Mouse (Mus musculus) monocyte, adult 59 days (primary cell): Measurements from ENCODE around the gene Trim12c. TPM values are rescaled to one million over a fixed set of nuclear protein-coding genes. Genes with fewer than 3 reads are reported as not detected.

Experiments used
- total RNA-seq, 2 experiments: library from RNA; stranded (reverse); gene quantifications; one replicate each; pipeline ENCODE4 v1.2.4; 2023

Trim12c gene
- 10 to 100 TPM; 27.5 to 28.4 TPM for total RNA-seq

GRCm38 (mm10) chr7:104352717-104353599 is at the start of gene Trim12c:
TSS of gene Trim12c (minus strand) at chr7:104353362.

GRCm38 (mm10) chr7:104400698-104401097 is 47.5 kb upstream of the Trim12c start, which contains the start of gene Trim30c:
TSS of gene Trim30c (minus strand) at chr7:104400837.

GRCm38 (mm10) chr7:104369736-104370414 is 16.7 kb upstream of the Trim12c start, which contains the start of gene Trim30b:
TSS of gene Trim30b (minus strand) at chr7:104369884.

GRCm38 (mm10) chr7:104329171-104329570 is 24.0 kb downstream of the Trim12c start, which contains the start of gene Trim34b:
TSS of gene Trim34b (plus strand) at chr7:104329471.

GRCm38 (mm10) chr7:104315369-104316080 is 37.6 kb downstream of the Trim12c start, which contains the start of gene Trim12a:
TSS of gene Trim12a (minus strand) at chr7:104315466.

Other genes with a start within 250 kb of the Trim12c start
- gene Olfr646, start 248.5 kb downstream of the Trim12c start, total RNA-seq: under 1 TPM in 1 of 2 experiments, not detected in 1; 0.15 TPM
- not detected for gene Ubqln5, start 223.5 kb downstream of the Trim12c start, total RNA-seq
- not detected for gene Olfr643, start 216.0 kb downstream of the Trim12c start, total RNA-seq
- gene Ubqln3, start 210.1 kb downstream of the Trim12c start, total RNA-seq: not detected
- not detected for gene Ubqlnl, start 202.8 kb downstream of the Trim12c start, total RNA-seq
- not detected for gene Olfm5, start 188.5 kb downstream of the Trim12c start, total RNA-seq
- not detected for gene Olfr648, start 170.0 kb downstream of the Trim12c start, total RNA-seq
- gene Olfr649, start 157.4 kb downstream of the Trim12c start, total RNA-seq: not detected
- under 1 TPM; 0.24 to 0.39 TPM for gene Trim6, start 134.6 kb downstream of the Trim12c start, total RNA-seq
- 10 to 100 TPM; 20.9 to 21.9 TPM for gene Trim34a, start 108.9 kb downstream of the Trim12c start, total RNA-seq
- 10 to 100 TPM; 13.3 to 15.3 TPM for gene Trim5, start 65.3 kb downstream of the Trim12c start, total RNA-seq
- 10 to 100 TPM; 43.9 to 46.9 TPM for gene Trim12a, start 37.9 kb downstream of the Trim12c start, total RNA-seq
- gene Trim34b, start 23.9 kb downstream of the Trim12c start, total RNA-seq: 1 to 10 TPM; 1.9 to 2.5 TPM
- 10 to 100 TPM in 1 of 2 experiments, 1 to 10 TPM in 1; 9.3 to 11.8 TPM for gene Trim30b, start 16.5 kb upstream of the Trim12c start, total RNA-seq
- gene Trim30c, start 47.5 kb upstream of the Trim12c start, total RNA-seq: 1 to 10 TPM; 4.3 to 7.5 TPM
- gene Trim30a, start 111.8 kb upstream of the Trim12c start, total RNA-seq: 10 to 100 TPM; 71.1 to 87.8 TPM
- gene Trim30d, start 154.5 kb upstream of the Trim12c start, total RNA-seq: 10 to 100 TPM; 23.5 to 33.3 TPM
- not detected for gene Olfr651, start 196.8 kb upstream of the Trim12c start, total RNA-seq
- gene Olfr652, start 207.5 kb upstream of the Trim12c start, total RNA-seq: not detected
- not detected for gene Olfr653, start 224.0 kb upstream of the Trim12c start, total RNA-seq
- not detected for gene Olfr654, start 233.7 kb upstream of the Trim12c start, total RNA-seq
- not detected for gene Olfr655, start 248.4 kb upstream of the Trim12c start, total RNA-seq